Mouse (Mus musculus): Measurements from ENCODE around the gene Tmem131l.

The Tmem131l gene

DNA sequence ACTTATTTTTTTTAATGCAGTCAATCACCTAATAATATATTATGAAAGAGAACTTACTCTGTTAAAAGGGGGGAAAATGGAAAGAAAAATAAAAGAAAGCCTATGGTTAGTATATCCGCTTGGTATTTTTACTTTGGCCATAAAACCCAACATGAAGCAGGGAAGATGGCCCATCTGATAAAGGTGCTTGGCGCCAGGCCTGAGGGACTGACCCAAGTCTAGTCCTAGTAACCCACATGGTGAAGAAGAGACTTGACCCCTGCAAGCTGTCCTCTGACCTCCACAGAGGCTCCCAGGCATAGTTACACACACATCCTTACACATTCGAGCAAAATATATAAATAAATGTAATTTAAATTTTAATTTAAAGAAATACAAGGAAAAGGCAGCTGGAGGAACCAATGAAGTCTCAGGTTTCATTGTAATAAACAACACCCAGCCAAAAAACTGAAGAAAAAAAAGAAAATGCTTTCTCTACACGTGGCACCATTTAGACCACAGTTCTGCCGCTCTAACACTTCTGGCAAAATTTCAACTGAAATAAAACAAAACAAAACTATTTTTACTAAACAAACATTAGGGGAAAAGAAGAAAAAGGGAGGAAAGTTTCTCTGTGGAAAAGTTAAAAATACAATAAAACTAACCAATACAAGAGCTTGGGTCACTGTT, 28.8 kb downstream of the Tmem131l start:
- no peak for DNase-seq (ENCODE audit: low spot score)

GRCm38 (mm10) chr3:84005989-84006388, 34.0 kb downstream of the Tmem131l start:
- DNase-seq (ENCODE audit: low spot score): no peak

GRCm38 (mm10) chr3:84004330-84005090, 35.5 kb downstream of the Tmem131l start:
- DNase-seq (ENCODE audit: low spot score): no peak

GRCm38 (mm10) chr3:84002433-84003090, 37.4 kb downstream of the Tmem131l start:
- DNase-seq (ENCODE audit: low spot score): no peak

- DNase-seq (ENCODE audit: low spot score): no peak
Observed at GRCm38 (mm10) chr3:83997563-83997962, 42.4 kb downstream of the Tmem131l start.

DNA sequence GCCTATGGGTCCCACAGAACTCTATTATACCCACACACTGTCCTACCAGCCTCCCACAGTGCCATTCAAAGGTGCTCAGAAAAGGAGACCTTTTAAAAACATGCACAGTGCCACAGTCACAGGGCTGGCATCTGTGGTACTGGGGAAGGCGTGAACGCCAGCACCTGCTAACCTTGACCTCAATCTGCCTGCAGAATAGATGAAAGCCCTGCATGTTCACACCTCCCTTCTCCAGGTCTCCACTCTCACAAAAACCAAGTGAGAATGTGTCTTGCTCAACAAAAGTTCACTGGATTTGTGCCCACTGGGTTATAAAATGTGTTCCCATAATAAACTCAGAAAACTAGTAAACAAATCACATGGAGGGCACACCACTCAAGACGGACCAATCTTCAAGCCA, 42.9 kb downstream of the Tmem131l start:
- no peak for DNase-seq (ENCODE audit: low spot score)

DNA sequence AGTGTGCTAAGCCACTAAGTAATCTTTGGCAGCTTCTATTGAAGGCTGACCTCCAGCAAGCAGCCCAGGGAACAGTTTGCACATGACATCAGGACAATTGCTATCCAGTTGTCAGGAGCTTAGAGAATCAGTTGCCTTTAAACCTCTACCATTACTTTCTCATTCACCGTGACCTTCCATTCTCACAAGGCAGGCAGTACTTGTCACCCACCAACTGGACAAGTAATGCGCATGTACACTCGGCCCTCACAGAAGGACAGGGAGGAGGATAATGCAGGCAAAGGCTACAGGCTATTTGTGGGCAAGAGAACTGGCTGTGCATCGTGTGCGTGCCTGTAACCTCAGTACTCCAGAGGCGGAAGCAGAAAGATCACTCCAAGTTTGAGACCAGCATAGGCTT, 43.9 kb downstream of the Tmem131l start:
- DNase-seq (ENCODE audit: low spot score): no peak

- DNase-seq (ENCODE audit: low spot score): no peak
Observed at GRCm38 (mm10) chr3:83995254-83995830, 44.6 kb downstream of the Tmem131l start.

DNA sequence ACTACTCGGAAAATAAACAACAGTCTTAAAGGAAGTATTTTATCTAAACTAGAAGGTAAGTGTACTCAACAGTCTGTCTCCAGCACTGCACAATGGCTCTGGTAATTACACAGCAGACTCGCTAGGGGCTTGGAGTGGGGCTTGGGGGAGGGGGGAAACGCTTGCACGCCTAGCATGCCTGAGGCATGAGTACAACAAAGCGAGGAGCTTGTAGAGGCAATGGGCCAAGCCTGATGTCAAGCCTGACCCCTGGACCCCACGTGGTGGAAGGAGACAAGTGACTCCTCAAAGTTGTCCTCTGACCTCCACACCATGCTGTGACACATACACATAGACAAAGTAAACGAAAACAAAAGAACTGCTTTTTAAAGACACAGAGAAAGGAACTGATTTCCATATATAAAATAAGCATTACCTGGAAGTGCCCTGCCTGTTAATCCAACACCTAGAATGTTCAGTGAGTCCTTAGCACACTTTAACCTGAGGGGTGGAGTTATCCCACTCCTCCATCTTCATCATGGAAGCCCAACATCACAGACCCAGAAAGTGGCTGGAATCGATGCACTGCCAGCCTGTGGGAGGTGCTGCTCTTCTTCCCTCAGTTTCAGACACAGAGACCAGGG, 45.6 kb downstream of the Tmem131l start:
- DNase-seq (ENCODE audit: low spot score): no peak

DNA sequence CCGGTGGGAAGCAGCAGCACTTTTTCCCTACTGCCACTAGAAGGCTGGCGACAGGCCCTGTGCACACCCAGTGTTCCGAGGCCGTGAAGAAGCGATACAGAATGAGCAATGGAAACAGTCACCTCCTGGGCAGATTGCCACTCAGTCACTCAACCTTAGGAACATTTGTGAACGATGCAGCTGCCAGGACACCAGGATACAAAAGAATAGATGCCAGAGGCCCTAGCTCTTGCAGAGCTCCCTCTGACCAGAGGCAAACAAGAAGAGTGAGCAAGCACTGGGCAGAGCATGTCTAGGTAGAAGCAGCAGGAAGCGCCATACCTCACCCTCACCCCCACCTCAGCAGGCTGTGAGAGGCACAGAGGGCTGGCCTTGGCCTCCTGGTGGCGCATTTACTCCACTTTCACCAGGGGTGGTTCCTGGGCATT, 46.9 kb downstream of the Tmem131l start:
- DNase-seq (ENCODE audit: low spot score): peak; percentile 21

DNA sequence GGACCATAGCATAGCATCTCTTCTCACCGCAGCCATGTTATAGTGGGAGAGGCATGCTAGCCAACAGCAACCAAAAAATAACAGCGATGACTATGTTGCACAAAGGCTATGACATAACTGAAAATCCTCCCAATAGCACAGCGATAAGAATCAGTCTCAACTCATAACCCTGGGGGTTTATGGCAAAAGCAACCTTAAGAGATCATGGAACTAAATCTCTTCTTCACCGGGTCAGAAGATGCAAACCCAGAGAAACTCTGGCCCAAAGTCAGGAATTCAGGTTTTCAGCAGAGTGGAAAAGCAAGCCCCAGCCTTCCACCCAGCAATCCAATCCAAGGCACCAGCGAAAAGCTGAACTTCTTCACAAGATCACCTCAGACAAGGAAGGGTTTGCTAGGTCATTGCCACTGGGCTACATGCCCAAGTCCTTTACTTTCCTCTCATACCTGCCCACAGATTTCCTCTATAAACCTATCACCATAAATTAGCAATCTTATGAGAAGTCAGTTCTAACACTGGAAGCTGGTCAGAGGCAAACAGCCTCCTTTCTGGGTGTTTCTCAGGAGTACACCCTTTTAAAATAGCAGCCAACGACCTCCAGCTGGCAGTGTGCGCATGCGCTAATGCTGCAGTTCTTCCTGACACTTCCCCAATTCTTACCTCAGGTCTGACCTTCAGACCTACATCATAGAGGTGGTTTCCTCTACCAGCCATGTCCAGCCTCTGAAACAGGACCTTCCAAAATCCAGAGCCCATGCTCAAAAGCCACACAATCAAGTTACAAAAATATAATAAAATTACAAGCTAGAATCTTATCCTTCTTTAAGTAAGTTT, 48.1 kb downstream of the Tmem131l start:
- no peak for DNase-seq (ENCODE audit: low spot score)

DNA sequence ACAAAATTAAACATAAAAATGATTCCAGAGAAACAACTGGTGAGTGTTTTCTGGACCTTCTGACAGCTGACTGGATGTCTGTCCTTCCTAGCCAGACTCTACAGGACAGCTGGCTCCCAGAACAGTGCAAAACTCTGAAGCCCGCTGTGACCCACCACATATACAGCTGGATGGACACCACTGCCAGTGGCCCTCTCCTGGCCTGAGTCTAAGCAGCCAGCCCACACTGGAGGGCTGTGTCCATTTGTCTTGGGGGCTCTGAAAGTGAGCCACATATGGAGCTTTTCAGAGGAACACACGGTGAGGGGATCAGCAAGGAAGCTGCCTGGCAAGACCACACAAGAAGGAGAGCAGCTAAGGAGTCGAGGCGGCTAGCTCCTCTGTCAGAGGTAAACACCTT, 51.8 kb downstream of the Tmem131l start:
- no peak for DNase-seq (ENCODE audit: low spot score)

GRCm38 (mm10) chr3:83987533-83988112, 52.4 kb downstream of the Tmem131l start:
- DNase-seq (ENCODE audit: low spot score): no peak

DNA sequence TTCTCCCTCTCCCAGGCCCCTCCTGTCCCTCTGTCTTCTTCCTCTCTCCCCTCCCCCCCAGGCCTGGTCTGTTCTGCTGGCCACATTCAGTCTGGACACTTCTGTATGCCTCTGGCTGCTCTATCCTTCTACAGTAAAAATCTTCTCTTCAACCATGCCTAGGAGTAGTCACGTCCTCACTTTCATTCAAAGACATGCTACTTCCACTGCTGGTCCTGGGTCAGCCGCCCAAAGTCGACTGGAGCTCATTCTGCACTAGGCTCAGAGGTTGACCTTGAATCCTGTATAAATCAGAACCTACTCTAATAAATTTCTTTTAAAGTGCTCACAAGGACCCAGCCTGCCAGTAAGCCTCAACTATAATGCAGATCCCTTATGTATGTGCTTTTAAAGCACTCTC, 53.2 kb downstream of the Tmem131l start:
- DNase-seq (ENCODE audit: low spot score): no peak

GRCm38 (mm10) chr3:83985426-83985825, 54.5 kb downstream of the Tmem131l start:
- DNase-seq (ENCODE audit: low spot score): no peak

- DNase-seq (ENCODE audit: low spot score): no peak
Observed at GRCm38 (mm10) chr3:83984379-83984778, 55.6 kb downstream of the Tmem131l start.

DNA sequence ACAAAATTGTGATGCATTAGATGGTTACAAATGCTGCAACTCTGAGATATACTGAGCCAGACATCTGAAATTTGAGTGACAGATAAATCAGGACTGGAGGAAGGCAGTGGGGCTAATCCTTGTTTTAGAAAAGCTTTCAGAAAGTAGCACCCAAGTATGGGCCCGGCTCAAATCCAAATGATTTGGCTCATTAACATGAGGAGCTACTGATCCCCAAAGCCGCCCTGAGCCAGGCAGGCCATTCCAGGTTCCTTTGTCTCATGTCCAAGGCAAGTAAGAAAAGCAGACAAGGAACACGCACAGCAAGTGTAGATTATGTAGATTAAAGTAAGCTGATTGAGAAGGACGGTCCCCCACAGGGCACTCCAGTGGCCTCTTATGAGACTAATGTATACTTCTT, 57.2 kb downstream of the Tmem131l start:
- no peak for DNase-seq (ENCODE audit: low spot score)

GRCm38 (mm10) chr3:83980231-83980872, 59.6 kb downstream of the Tmem131l start:
- no peak for DNase-seq (ENCODE audit: low spot score)

- DNase-seq (ENCODE audit: low spot score): no peak
Observed at GRCm38 (mm10) chr3:83978497-83979410, 61.2 kb downstream of the Tmem131l start.

Measured in T-cell, adult 2 months (primary cell).